ENCODE assay signal across 24 mouse cellular contexts in genomic region chr4:138965871-138966270, GRCm38 (mm10). TPM values are rescaled to one million over a fixed set of nuclear protein-coding genes. Genes with fewer than 3 reads are reported as not detected.
DNase-seq lines count a peak whose midpoint lies in the region; ATAC-seq and TF ChIP-seq lines count a peak whose summit lies in the region.
"Had no signal": no experiment of that assay in that cellular context is flagged by ENCODE, and none has a peak within 500 bp of the region (broad histone marks: within the 10 kb centered on the region; RNA-seq: fewer than 3 reads in every experiment).

No protein-coding gene starts in this region.

- no peak overlapping the region for H3K4me2 ChIP-seq in kidney, embryonic 14.5 days (replicated peaks; ENCODE audit: low read depth, low read length)
- no peak overlapping the region for H3K4me2 ChIP-seq in stomach, postnatal 0 days (replicated peaks; ENCODE audit: low read depth)
- H3K4me2 ChIP-seq in heart, embryonic 12.5 days = no peak overlapping the region
- H3K4me2 ChIP-seq: heart, embryonic 13.5 days; hindbrain, embryonic 14.5 days; limb, embryonic 15.5 days had no signal

- DNase-seq in liver, adult 2 months (ENCODE audit: extremely low read depth, low read depth, low spot score) = peak; percentile 27
- DNase-seq in liver = no peak
- peak; percentile 50 to 82 for DNase-seq in kidney, postnatal 25 days
- peak; percentile 78 for DNase-seq in stomach, postnatal 0 days (ENCODE audit: low spot score)
- no peak for DNase-seq in layer of hippocampus, adult 8-10 months (ENCODE audit: low spot score in 2 of 2)
- DNase-seq: adrenal gland, adult 8-10 months; cerebellum, postnatal 14 days; lung, adult 2 months; thymus, adult 18-20 months; thymus, postnatal 4 days had no signal

- peaks cover 23% of the 10 kb centered on the region for H3K4me1 ChIP-seq in liver, adult 2 months (ENCODE audit: control insufficient read depth, insufficient read depth, low read length)
- H3K4me1 ChIP-seq in kidney, embryonic 14.5 days (ENCODE audit: control insufficient read depth, insufficient read depth, low read length) = 0 out of 2 replicates have a peak, but pooled peaks cover 7% of the 10 kb centered on the region
- H3K4me1 ChIP-seq in stomach, postnatal 0 days (replicated peaks; ENCODE audit: control insufficient read depth, insufficient read depth) = no peaks in the 10 kb centered on the region
- peaks cover 18% of the 10 kb centered on the region; the same call in 1 of the 2 replicates for H3K4me1 ChIP-seq in heart, embryonic 12.5 days (replicated peaks)
- H3K4me1 ChIP-seq: limb, embryonic 15.5 days had no signal

- TF ChIP-seq CTCF in liver, adult 2 months (IDR thresholded peaks at IDR 0.05; ENCODE audit: low read depth, low read length) = no peak
- TF ChIP-seq CTCF in stomach, postnatal 0 days (IDR thresholded peaks at IDR 0.05; ENCODE audit: low read depth) = no peak

- H3K9ac ChIP-seq in liver, adult 2 months (ENCODE audit: low read depth, low read length) = no peak overlapping the region
- no peak overlapping the region for H3K9ac ChIP-seq in kidney, embryonic 14.5 days (ENCODE audit: low read depth, low read length)
- no peak overlapping the region for H3K9ac ChIP-seq in stomach, postnatal 0 days (ENCODE audit: low read length)
- H3K9ac ChIP-seq in heart, embryonic 12.5 days = no peak overlapping the region
- H3K9ac ChIP-seq: heart, embryonic 13.5 days; hindbrain, embryonic 14.5 days; limb, embryonic 15.5 days had no signal

- no peak for TF ChIP-seq POLR2A in liver, adult 2 months (IDR thresholded peaks at IDR 0.05; ENCODE audit: extremely low read depth, insufficient read depth, low read length)

- no peak overlapping the region for H3K27ac ChIP-seq in liver, adult 2 months (replicated peaks; ENCODE audit: insufficient read depth, low read depth, low read length)
- 0 out of 2 replicates have a peak overlapping the region, but pooled peaks have one; percentile 42 for H3K27ac ChIP-seq in kidney, embryonic 14.5 days (ENCODE audit: low read depth, low read length)
- H3K27ac ChIP-seq in stomach, postnatal 0 days (replicated peaks) = peak overlapping the region; percentile 35; the same call in 1 of the 2 replicates
- H3K27ac ChIP-seq in heart, embryonic 12.5 days (ENCODE audit: poor library complexity, severe bottlenecking) = no peak overlapping the region
- H3K27ac ChIP-seq: heart, embryonic 13.5 days; hindbrain, embryonic 14.5 days; limb, embryonic 15.5 days had no signal

- WGBS in liver, adult 2 months = 59% methylated on average over 5 of the region's 5 CpGs
- WGBS in kidney, embryonic 14.5 days = 79% methylated on average over 5 of the region's 5 CpGs
- 48% methylated on average over 5 of the region's 5 CpGs for WGBS in stomach, postnatal 0 days
- 70% methylated on average over 5 of the region's 5 CpGs for WGBS in heart, embryonic 12.5 days

- no peaks in the 10 kb centered on the region for H3K36me3 ChIP-seq in liver, adult 2 months (ENCODE audit: control insufficient read depth, insufficient read depth, low read length)
- no peaks in the 10 kb centered on the region for H3K36me3 ChIP-seq in kidney, embryonic 14.5 days (ENCODE audit: control insufficient read depth, insufficient read depth, low read length)
- no peaks in the 10 kb centered on the region for H3K36me3 ChIP-seq in stomach, postnatal 0 days (ENCODE audit: control insufficient read depth, insufficient read depth, low read length)
- H3K36me3 ChIP-seq in heart, embryonic 12.5 days = no peaks in the 10 kb centered on the region
- H3K36me3 ChIP-seq: heart, embryonic 13.5 days; limb, embryonic 15.5 days had no signal

- H3K79me2 ChIP-seq in liver, adult 2 months (ENCODE audit: control insufficient read depth, insufficient read depth, low read length) = no peaks in the 10 kb centered on the region

- ATAC-seq in kidney, embryonic 14.5 days (ENCODE audit: low FRiP score, low TSS enrichment) = no peak
- no peak for ATAC-seq in stomach, postnatal 0 days (ENCODE audit: low FRiP score, low TSS enrichment)
- ATAC-seq in heart, embryonic 12.5 days (ENCODE audit: insufficient number of reproducible peaks, low FRiP score) = no peak
- ATAC-seq: forebrain, embryonic 16.5 days; midbrain, embryonic 16.5 days had no signal

- TF ChIP-seq EP300 in stomach, postnatal 0 days (optimal IDR thresholded peaks at IDR 0.05) = no peak

- H3K9me3 ChIP-seq in kidney, embryonic 14.5 days (ENCODE audit: control insufficient read depth, low read length) = no peaks in the 10 kb centered on the region
- no peaks in the 10 kb centered on the region for H3K9me3 ChIP-seq in stomach, postnatal 0 days (ENCODE audit: control insufficient read depth, low read length)
- H3K9me3 ChIP-seq in heart, embryonic 12.5 days (replicated peaks) = no peaks in the 10 kb centered on the region
- H3K9me3 ChIP-seq: heart, embryonic 13.5 days; limb, embryonic 15.5 days had no signal

- H3K4me3 ChIP-seq in liver, adult 2 months (ENCODE audit: insufficient read depth, low read depth, low read length) = no peak overlapping the region
- H3K4me3 ChIP-seq in kidney, embryonic 14.5 days (ENCODE audit: low read length) = no peak overlapping the region
- H3K4me3 ChIP-seq in stomach, postnatal 0 days (ENCODE audit: low read depth, low read length) = no peak overlapping the region
- no peak overlapping the region for H3K4me3 ChIP-seq in heart, embryonic 12.5 days
- H3K4me3 ChIP-seq: heart, embryonic 13.5 days; limb, embryonic 15.5 days had no signal

- no peaks in the 10 kb centered on the region for H3K27me3 ChIP-seq in liver, adult 2 months (ENCODE audit: control insufficient read depth, insufficient read depth, low read length)
- H3K27me3 ChIP-seq in kidney, embryonic 14.5 days (ENCODE audit: control insufficient read depth, insufficient read depth, low read length) = no peaks in the 10 kb centered on the region
- H3K27me3 ChIP-seq in stomach, postnatal 0 days (ENCODE audit: control insufficient read depth, insufficient read depth, low read length) = no peaks in the 10 kb centered on the region
- no peaks in the 10 kb centered on the region for H3K27me3 ChIP-seq in heart, embryonic 12.5 days (replicated peaks)
- H3K27me3 ChIP-seq: heart, embryonic 13.5 days had no signal

RNA-seq across cellular contexts. Expression of gene Rnf186, which starts 1.0 kb away (rescaled TPM):
- 5.5 and 13.4 TPM in 2 replicates for total RNA-seq in liver, adult 2 months (2014; rRNA removed)
- 24.5 and 25.8 TPM in 2 replicates for polyA plus RNA-seq in liver, adult 2 months (2012; rRNA removed)
- polyA plus RNA-seq in kidney, embryonic 14.5 days (2014; fragmentation: Nextera tagmentation; extraction: Ambion mirVana) = 4.3 and 5.8 TPM in 2 replicates
- polyA plus RNA-seq in stomach, postnatal 0 days (2015; fragmentation: Nextera tagmentation; extraction: Ambion mirVana) = 17.6 and 24.8 TPM in 2 replicates
- not detected for total RNA-seq in layer of hippocampus, adult 8-10 months (2022)
- polyA plus RNA-seq in heart, embryonic 12.5 days (2016; fragmentation: Nextera tagmentation; extraction: Ambion mirVana) = not detected in 2 replicates
- total RNA-seq: adrenal gland, adult 8-10 months; heart, postnatal 25 days; layer of hippocampus, postnatal 14 days; left cerebral cortex, postnatal 25 days; megakaryocyte-erythroid progenitor cell, adult 5-6 weeks; neutrophil, adult 5-6 weeks had no signal
- polyA plus RNA-seq: brain, embryonic 14.5 days; embryonic facial prominence, embryonic 14.5 days; forebrain, embryonic 16.5 days; heart, embryonic 13.5 days; hindbrain, embryonic 14.5 days; midbrain, embryonic 16.5 days had no signal

RNA-seq across cellular contexts. Expression of gene Tmco4, which starts 6.8 kb away (rescaled TPM):
- total RNA-seq in liver, adult 2 months (2014; rRNA removed) = 10.2 and 12.6 TPM in 2 replicates
- 14.6 and 15.3 TPM in 2 replicates for polyA plus RNA-seq in liver, adult 2 months (2012; rRNA removed)
- 3.5 and 4.7 TPM in 2 replicates for polyA plus RNA-seq in kidney, embryonic 14.5 days (2014; fragmentation: Nextera tagmentation; extraction: Ambion mirVana)
- polyA plus RNA-seq in stomach, postnatal 0 days (2015; fragmentation: Nextera tagmentation; extraction: Ambion mirVana) = 10.3 and 10.8 TPM in 2 replicates
- 1 to 10 TPM; 2.3 to 5.4 (median 4.1) TPM for total RNA-seq in layer of hippocampus, adult 8-10 months (2022)
- polyA plus RNA-seq in heart, embryonic 12.5 days (2016; fragmentation: Nextera tagmentation; extraction: Ambion mirVana) = 5.4 and 5.5 TPM in 2 replicates

RNA-seq across cellular contexts. Expression of gene Otud3, which starts 52.1 kb away (rescaled TPM):
- total RNA-seq in liver, adult 2 months (2014; rRNA removed) = 4.1 and 5.6 TPM in 2 replicates
- polyA plus RNA-seq in liver, adult 2 months (2012; rRNA removed) = 4.1 and 5.1 TPM in 2 replicates
- polyA plus RNA-seq in kidney, embryonic 14.5 days (2014; fragmentation: Nextera tagmentation; extraction: Ambion mirVana) = 3.0 and 4.2 TPM in 2 replicates
- polyA plus RNA-seq in stomach, postnatal 0 days (2015; fragmentation: Nextera tagmentation; extraction: Ambion mirVana) = 2.4 and 2.6 TPM in 2 replicates
- 10 to 100 TPM; 10.2 to 13.0 (median 12.3) TPM for total RNA-seq in layer of hippocampus, adult 8-10 months (2022)
- 3.6 and 3.8 TPM in 2 replicates for polyA plus RNA-seq in heart, embryonic 12.5 days (2016; fragmentation: Nextera tagmentation; extraction: Ambion mirVana)

Comparison
In these comparisons a context has a peak if more than half of its experiments do, and no peak if none do; other contexts are left out.
1. DNase-seq: peak in liver, adult 2 months (single experiment), kidney, postnatal 25 days (2 of 2) and stomach, postnatal 0 days (single experiment); none in liver (single experiment) and layer of hippocampus, adult 8-10 months (0 of 2).
2. H3K27ac ChIP-seq: peak in kidney, embryonic 14.5 days (single experiment) and stomach, postnatal 0 days (single experiment); none in liver, adult 2 months (single experiment) and heart, embryonic 12.5 days (single experiment).